13 mouse cellular contexts compared by ENCODE assay signal in the genomic region with DNA sequence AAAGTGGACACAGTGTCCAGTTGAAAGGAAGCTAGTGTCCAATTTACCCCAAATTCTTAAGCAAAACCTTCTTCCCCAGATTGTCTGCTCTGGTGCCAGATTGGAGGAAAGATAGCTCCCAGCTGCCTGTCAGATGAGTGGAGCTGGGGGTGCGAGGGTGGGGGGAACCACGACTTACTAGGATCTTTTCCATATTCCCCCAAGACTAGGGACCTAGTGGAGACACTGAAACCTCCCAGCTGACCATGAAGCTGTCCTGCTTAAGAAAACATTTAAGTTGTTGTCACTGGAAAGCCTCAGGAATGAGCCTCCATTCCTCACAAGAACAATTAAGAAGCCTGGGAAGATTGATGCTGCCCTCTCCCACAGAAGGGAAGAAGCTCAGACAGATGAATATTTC.
DNase-seq lines count a peak whose midpoint lies in the region; ATAC-seq and TF ChIP-seq lines count a peak whose summit lies in the region.
"Had no signal": no experiment of that assay in that cellular context is flagged by ENCODE, and none has a peak within 500 bp of the region (broad histone marks: within the 10 kb centered on the region; RNA-seq: fewer than 3 reads in every experiment).

No protein-coding gene starts in this region.

- no peak overlapping the region for H3K4me2 ChIP-seq in intestine, embryonic 14.5 days (ENCODE audit: low read length)
- H3K4me2 ChIP-seq in intestine, postnatal 0 days (replicated peaks; ENCODE audit: low read depth): no peak overlapping the region
- no peak overlapping the region for H3K4me2 ChIP-seq in kidney, embryonic 14.5 days (replicated peaks; ENCODE audit: low read depth, low read length)
- no peak overlapping the region for H3K4me2 ChIP-seq in forebrain, postnatal 0 days (ENCODE audit: low read depth)
- H3K4me2 ChIP-seq: embryonic facial prominence, embryonic 13.5 days had no signal

- ATAC-seq in intestine, embryonic 14.5 days (replicated peaks; ENCODE audit: low FRiP score, low TSS enrichment, low read depth): peak; percentile 81
- ATAC-seq in intestine, postnatal 0 days: no peak
- peak; percentile 70; the same call in 1 of the 2 replicates for ATAC-seq in kidney, embryonic 14.5 days (ENCODE audit: low FRiP score, low TSS enrichment)
- ATAC-seq in forebrain, postnatal 0 days: no peak
- ATAC-seq in frontal cortex, adult (ENCODE audit: low TSS enrichment): no peak
- ATAC-seq: CD4-positive, CD25-positive, alpha-beta regulatory T cell, adult 4 months had no signal

- peak; percentile 64 for DNase-seq in intestine, embryonic 14.5 days (ENCODE audit: low spot score)
- peak; percentile 43 for DNase-seq in kidney, adult 11 months
- peak; percentile 15 to 49 for DNase-seq in lung, postnatal 4 days
- no peak for DNase-seq in forebrain, postnatal 0 days
- DNase-seq: layer of hippocampus, postnatal 36 days; right cerebral cortex, adult 18-20 months; thymus, adult 18-20 months had no signal

- TF ChIP-seq CTCF in intestine, postnatal 0 days (IDR thresholded peaks at IDR 0.05; ENCODE audit: low read depth): no peak
- no peak for TF ChIP-seq CTCF in forebrain, postnatal 0 days (IDR thresholded peaks at IDR 0.05; ENCODE audit: low read depth)

- WGBS in intestine, embryonic 14.5 days: 17% methylated on average over 2 of the region's 2 CpGs
- WGBS in intestine, postnatal 0 days: 31% methylated on average over 2 of the region's 2 CpGs
- WGBS in kidney, embryonic 14.5 days: 11% methylated on average over 2 of the region's 2 CpGs
- WGBS in forebrain, postnatal 0 days: 61% methylated on average over 2 of the region's 2 CpGs

- no peaks in the 10 kb centered on the region for H3K9me3 ChIP-seq in intestine, embryonic 14.5 days (ENCODE audit: control insufficient read depth, low read length)
- H3K9me3 ChIP-seq in intestine, postnatal 0 days (ENCODE audit: control insufficient read depth): no peaks in the 10 kb centered on the region
- H3K9me3 ChIP-seq in kidney, embryonic 14.5 days (ENCODE audit: control insufficient read depth, low read length): no peaks in the 10 kb centered on the region
- no peaks in the 10 kb centered on the region for H3K9me3 ChIP-seq in forebrain, postnatal 0 days (ENCODE audit: low read length)
- H3K9me3 ChIP-seq: embryonic facial prominence, embryonic 13.5 days had no signal

- H3K27me3 ChIP-seq in intestine, embryonic 14.5 days (replicated peaks; ENCODE audit: control insufficient read depth, insufficient read depth, low read length): no peaks in the 10 kb centered on the region
- H3K27me3 ChIP-seq in intestine, postnatal 0 days (replicated peaks; ENCODE audit: control insufficient read depth, insufficient read depth, low read length): no peaks in the 10 kb centered on the region
- H3K27me3 ChIP-seq in kidney, embryonic 14.5 days (ENCODE audit: control insufficient read depth, insufficient read depth, low read length): no peaks in the 10 kb centered on the region
- no peaks in the 10 kb centered on the region for H3K27me3 ChIP-seq in forebrain, postnatal 0 days (ENCODE audit: insufficient read depth, low read length)
- H3K27me3 ChIP-seq: embryonic facial prominence, embryonic 13.5 days had no signal

- no peak overlapping the region for H3K9ac ChIP-seq in intestine, embryonic 14.5 days (ENCODE audit: low read length)
- no peak overlapping the region for H3K9ac ChIP-seq in intestine, postnatal 0 days (ENCODE audit: low read depth, low read length)
- H3K9ac ChIP-seq in kidney, embryonic 14.5 days (ENCODE audit: low read depth, low read length): no peak overlapping the region
- H3K9ac ChIP-seq in forebrain, postnatal 0 days: no peak overlapping the region
- H3K9ac ChIP-seq: embryonic facial prominence, embryonic 13.5 days; liver, embryonic 14.5 days had no signal

- no peak overlapping the region for H3K4me3 ChIP-seq in intestine, embryonic 14.5 days (ENCODE audit: low read depth, low read length)
- no peak overlapping the region for H3K4me3 ChIP-seq in intestine, postnatal 0 days (ENCODE audit: low read depth, low read length)
- H3K4me3 ChIP-seq in kidney, embryonic 14.5 days (ENCODE audit: low read length): no peak overlapping the region
- H3K4me3 ChIP-seq in forebrain, postnatal 0 days (ENCODE audit: low read depth, low read length): no peak overlapping the region
- H3K4me3 ChIP-seq: embryonic facial prominence, embryonic 13.5 days had no signal

- H3K36me3 ChIP-seq in intestine, embryonic 14.5 days (ENCODE audit: control insufficient read depth, insufficient read depth, low read length): no peaks in the 10 kb centered on the region
- H3K36me3 ChIP-seq in intestine, postnatal 0 days (ENCODE audit: control insufficient read depth, insufficient read depth): no peaks in the 10 kb centered on the region
- H3K36me3 ChIP-seq in kidney, embryonic 14.5 days (ENCODE audit: control insufficient read depth, insufficient read depth, low read length): no peaks in the 10 kb centered on the region; the same call in 1 of the 2 replicates
- H3K36me3 ChIP-seq in forebrain, postnatal 0 days (ENCODE audit: insufficient read depth): no peaks in the 10 kb centered on the region

- peak overlapping the region; percentile 60 for H3K27ac ChIP-seq in intestine, embryonic 14.5 days (ENCODE audit: low read depth)
- H3K27ac ChIP-seq in intestine, postnatal 0 days (ENCODE audit: low read depth, low read length): no peak overlapping the region
- H3K27ac ChIP-seq in kidney, embryonic 14.5 days (ENCODE audit: low read depth, low read length): peak overlapping the region; percentile 18; the same call in 1 of the 2 replicates
- no peak overlapping the region for H3K27ac ChIP-seq in forebrain, postnatal 0 days (ENCODE audit: low read depth, low read length)
- H3K27ac ChIP-seq: embryonic facial prominence, embryonic 13.5 days; liver, embryonic 14.5 days had no signal

- H3K4me1 ChIP-seq in intestine, embryonic 14.5 days (replicated peaks; ENCODE audit: control insufficient read depth, insufficient read depth, low read length): peaks cover 13% of the 10 kb centered on the region
- no peaks in the 10 kb centered on the region for H3K4me1 ChIP-seq in intestine, postnatal 0 days (replicated peaks; ENCODE audit: control insufficient read depth, insufficient read depth, low read length)
- peaks cover 10% of the 10 kb centered on the region for H3K4me1 ChIP-seq in kidney, embryonic 14.5 days (ENCODE audit: control insufficient read depth, insufficient read depth, low read length)
- H3K4me1 ChIP-seq in forebrain, postnatal 0 days (ENCODE audit: insufficient read depth): peaks cover 7% of the 10 kb centered on the region; the same call in 1 of the 2 replicates

Comparison
In these comparisons a context has a peak if more than half of its experiments do, and no peak if none do; other contexts are left out.
1. ATAC-seq: peak in intestine, embryonic 14.5 days (single experiment) and kidney, embryonic 14.5 days (single experiment); none in intestine, postnatal 0 days (single experiment), forebrain, postnatal 0 days (single experiment) and frontal cortex, adult (single experiment).
2. H3K27ac ChIP-seq: peak in intestine, embryonic 14.5 days (single experiment) and kidney, embryonic 14.5 days (single experiment); none in intestine, postnatal 0 days (single experiment) and forebrain, postnatal 0 days (single experiment).